Mouse (Mus musculus): Measurements from ENCODE around the gene Kalrn.
"Not testable (repeated sequence)": the region's sequence is repeated elsewhere in the genome, so short reads cannot be mapped to it uniquely, and the experiment has no call there.

The Kalrn gene

DNA sequence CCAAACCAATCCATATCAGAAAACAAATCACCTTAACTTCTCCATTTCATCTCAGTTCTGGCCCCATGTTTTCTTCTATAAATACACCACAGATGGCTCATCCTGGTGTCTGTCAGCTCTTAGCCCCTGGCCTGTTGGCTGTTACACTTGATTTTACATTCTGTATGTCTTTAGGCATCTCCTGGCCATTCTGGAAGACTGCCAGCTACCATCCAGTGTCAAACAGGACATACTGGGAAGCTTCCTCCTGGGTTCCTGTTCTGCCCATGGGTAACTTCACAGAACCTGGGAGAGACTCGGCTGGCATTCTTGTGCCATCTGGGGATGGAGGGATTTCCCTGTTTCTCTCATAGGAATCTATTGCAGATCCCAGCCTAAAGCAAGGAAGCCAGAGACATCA is 261.8 kb downstream of the Kalrn start:
- DNase-seq (ENCODE audit: low spot score) = no peak

DNA sequence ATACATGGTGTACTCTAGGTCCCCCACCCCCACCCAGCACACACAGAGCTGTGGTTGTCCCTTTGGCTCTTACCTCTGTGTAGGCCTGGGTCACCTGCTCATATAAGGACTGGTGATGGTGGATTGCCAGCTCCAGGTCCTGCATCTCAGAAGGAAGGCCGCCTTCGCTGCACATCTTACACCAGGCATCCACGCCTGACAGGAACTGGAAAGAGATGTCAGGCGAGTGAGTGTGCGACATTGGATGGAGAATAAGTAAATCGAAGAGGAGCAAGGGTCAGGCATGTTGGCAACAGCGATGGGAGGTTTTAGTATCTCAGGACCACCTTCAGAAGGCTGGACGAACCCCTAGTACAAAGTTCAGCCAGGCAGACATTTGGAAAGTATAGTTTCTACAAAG is 263.0 kb downstream of the Kalrn start:
- DNase-seq (ENCODE audit: low spot score) = no peak

DNA sequence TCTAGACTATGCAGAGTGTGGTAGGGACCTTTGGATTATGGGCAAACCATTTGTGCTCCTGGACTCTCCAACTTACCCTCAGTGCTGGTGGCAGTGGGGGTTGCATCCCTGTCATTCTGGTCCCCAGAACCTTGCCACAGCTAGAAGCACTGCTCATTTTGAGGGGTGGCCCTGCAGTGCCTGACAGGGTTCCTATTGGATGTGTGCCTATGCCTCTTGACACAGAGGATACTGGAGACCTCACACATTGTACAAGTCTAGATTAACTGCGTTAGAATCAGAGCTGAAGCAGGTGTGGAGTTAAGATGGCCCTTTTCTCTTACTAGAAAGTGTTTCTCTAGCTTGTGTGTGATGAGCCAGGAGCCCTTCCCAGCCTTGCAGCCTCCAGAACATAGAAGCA is 265.0 kb downstream of the Kalrn start:
- DNase-seq (ENCODE audit: low spot score) = no peak

DNA sequence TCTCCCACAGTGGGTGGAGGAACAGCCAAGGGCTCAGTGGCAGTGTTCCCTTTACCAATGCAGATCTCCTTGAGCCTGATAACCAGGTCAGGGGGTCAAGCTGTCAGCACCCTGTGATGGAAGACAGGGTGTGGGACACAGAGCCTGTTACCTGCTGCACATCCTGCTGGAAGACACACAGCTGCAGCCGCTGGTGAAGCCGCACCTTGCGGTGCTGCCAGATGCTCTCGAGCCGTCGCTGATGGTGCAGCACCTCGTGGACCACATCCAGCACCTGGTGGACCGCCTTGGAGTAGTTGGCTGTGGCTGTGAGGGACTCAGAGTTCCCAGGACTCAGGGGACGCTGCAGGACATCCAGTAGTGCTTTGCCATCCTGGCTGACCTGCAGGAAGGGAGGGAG is 265.9 kb downstream of the Kalrn start:
- no peak for DNase-seq (ENCODE audit: low spot score)

DNA sequence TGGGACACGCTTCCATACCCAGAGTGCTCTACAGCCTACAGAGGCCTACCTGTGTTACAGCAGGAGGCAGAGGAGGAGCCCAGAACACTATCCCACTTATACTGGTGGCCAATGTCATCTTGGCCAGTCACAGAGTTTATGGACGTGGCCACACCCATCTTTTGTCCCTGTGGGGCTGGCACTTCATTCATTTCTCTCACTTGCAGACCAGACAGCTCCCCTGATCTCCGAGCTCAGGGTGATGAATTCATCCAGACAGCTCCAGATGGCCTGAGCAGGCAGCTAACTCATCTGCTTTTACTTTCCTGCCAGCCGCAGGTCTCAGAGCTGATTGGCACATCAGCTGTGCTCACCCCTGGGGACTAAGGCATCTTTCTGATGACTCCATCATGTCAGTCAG is 267.7 kb downstream of the Kalrn start:
- DNase-seq (ENCODE audit: low spot score) = no peak

DNA sequence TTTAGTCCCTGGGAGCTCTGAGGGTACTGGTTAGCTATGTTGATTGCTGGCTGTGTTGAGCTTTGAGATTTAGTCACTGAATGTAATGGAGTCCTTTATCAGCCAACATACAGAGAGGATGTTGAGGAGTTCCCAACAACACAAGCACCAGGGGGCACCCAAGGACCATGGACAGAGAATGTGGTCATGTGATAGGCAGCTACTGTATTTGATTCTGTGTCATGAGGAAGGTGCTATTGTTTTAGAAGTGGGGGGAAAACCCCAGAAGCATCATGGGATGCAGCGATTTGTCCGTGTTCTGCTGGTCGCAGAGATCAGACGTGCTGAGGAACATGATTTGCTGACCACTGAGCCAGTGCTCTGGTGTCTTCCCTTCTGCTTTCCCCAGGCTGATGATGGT is 269.5 kb downstream of the Kalrn start:
- not testable (repeated sequence) for DNase-seq (ENCODE audit: low spot score)

DNA sequence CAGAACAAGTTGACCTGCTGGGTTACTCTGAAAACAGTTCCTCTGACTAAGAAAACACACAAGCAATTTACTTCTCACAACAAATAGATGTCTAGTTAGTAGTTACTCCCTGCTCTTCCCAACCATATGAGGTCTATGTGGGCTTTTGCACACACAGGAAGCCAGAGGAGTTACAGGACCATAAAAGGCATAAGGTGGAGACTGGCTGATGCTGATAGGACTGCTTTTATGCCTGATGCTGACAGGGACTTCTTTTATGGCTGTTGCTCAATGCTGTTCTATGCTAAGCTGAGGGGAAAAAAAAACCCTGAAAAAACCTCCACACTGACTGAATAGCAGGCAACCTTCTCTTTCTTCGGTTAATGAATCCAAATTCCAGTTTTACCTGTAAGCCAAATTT is 270.8 kb downstream of the Kalrn start:
- DNase-seq (ENCODE audit: low spot score) = no peak

DNA sequence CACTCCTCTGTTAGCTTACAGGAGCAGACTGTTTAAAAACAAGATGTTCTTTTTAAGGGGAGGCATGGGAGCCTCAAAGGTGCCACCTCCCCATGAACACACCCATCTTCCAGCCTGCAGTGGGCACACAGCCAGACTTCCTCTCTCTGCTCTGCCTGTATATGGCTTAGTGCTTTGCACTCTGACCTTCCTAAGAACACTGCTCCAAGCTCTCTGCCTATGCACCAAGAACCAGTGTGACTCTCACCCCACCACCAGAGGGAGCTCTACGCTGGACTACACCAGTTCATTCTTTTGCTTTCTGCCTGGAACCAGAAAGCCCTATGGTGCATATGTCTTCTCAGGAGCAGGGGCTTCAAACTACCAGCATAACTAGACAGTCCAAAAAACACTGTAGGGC is 271.3 kb downstream of the Kalrn start:
- DNase-seq (ENCODE audit: low spot score) = peak; percentile 3

DNA sequence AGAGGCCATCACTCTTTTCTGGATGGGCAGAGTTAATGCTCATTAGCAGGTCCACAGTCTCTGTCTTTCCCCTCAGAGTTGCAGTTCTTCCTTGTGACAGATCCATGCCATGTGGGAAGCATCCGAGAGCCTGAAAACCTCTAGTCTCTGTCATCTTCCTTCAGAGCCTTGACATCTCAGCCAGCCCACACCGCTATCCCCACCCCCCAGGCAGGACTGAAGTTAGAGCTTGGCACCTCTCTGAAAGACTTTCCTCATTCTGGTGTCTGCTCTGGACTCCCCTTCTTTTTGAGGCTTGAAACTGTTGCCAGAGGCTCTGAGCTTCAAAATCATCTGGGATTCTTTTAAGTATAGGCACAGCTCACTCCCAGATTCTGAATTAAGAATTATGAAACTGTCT is 274.1 kb downstream of the Kalrn start:
- no peak for DNase-seq (ENCODE audit: low spot score)

DNA sequence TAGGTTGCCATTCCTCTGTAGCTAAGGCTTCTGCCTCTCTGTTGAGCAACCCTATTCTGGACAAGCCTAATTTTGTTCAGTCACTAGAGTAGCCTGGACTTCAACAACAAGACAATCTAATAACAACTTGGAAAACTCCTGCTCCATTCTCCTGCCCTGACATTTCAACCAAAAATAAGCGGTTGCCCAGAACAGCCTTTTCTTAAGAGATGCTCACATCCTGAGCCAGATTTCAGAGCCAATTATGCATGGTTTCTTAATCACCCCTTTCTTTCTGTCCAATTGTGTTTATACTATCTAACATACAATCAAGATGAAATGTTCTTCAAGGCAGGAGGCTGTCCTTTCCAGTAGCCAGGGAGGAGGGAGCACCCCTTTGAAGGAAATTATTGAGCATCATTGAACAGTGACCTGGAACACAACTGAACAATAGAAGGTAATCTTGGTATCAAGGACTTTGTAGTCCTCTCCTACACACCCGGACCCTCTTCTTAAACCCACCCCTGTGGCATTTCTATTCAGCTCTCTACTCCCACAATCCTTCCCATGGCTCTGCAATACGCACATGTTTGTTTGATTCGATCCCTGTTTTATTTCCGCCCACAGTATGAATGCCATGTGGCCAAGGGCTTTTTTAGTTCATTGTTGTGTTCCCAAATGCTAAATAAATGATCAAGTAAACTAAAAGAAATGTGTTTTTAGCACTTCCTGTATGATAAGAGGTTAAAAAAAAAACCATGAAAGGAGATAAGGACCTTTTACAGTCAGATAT is 275.2 kb downstream of the Kalrn start:
- no peak for DNase-seq (ENCODE audit: low spot score)

DNA sequence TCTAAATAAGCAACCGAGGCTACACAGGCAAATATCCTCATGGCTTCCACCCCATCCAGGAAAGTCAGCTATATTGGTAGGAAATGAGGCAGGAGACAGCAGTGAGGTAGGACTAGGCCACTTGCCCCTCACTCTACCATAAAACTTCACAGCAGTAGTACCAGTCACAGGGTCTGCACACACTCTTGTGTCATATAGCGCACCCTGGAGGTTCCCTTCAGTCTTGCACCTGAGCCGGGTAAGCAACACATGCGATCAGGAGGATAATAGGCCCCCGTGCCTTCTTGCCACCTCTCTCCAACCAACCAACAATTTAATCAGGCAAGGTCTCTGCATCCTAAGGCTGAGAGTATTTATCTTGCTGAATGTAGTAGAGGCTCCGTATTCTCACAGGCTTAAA is 278.8 kb downstream of the Kalrn start:
- DNase-seq (ENCODE audit: low spot score) = peak; percentile 5

DNA sequence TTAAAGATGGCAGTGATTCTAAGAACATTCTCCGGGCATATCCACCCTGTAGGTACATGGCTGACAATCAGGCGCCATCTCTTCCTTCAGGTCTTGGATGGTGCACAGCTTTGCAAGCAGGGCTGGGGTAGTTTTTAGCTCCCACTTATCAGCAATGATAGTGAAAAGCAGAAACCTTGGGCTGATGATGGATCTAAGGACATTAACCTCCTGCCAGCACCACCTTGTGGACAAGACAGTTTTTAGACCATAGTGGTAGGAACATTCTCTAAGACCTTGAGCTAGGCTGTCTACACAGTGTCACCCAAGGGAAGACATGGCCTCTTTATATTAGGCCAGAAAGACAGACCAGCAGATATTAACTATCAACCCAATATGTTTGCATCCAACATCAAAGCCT is 279.7 kb downstream of the Kalrn start:
- no peak for DNase-seq (ENCODE audit: low spot score)

DNA sequence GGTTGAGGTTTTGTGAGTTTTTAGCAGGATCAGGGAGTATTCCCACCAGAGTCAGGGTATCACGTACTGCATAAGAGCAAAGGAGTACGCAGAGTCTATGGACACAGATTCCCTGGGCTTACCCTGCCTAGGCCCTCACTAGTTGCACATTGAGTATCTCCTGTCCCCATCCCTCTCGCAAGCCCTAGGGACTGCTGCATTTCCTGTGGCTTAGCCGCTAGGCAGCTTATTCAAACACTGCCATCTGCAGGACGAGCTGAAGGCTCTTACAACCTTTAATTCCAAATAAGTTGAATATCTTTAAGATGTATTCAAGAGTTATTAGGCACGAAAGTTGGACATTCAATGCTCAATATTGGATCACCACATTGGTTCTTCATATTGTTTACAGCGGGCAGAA is 283.7 kb downstream of the Kalrn start:
- DNase-seq (ENCODE audit: low spot score) = no peak

DNA sequence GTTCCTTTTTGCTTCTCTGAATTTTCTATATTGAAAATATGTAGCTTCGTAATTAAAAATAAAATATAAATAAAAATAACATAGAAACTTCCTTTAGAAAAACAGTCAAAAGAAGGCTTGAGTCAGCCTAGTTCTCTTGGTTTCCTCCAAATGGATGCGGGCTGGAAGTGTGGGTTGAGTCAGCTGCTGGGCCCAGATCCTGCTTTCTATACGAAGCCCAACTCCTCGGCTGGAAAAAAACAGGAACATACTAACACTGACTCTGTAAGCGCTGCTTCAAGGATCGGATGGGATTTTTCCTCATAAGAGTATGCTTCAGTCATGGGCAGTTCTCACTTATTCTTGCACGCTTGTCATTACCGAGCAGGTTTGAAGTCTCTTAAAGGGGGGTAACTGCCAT is 291.3 kb downstream of the Kalrn start:
- no peak for DNase-seq (ENCODE audit: low spot score)

DNA sequence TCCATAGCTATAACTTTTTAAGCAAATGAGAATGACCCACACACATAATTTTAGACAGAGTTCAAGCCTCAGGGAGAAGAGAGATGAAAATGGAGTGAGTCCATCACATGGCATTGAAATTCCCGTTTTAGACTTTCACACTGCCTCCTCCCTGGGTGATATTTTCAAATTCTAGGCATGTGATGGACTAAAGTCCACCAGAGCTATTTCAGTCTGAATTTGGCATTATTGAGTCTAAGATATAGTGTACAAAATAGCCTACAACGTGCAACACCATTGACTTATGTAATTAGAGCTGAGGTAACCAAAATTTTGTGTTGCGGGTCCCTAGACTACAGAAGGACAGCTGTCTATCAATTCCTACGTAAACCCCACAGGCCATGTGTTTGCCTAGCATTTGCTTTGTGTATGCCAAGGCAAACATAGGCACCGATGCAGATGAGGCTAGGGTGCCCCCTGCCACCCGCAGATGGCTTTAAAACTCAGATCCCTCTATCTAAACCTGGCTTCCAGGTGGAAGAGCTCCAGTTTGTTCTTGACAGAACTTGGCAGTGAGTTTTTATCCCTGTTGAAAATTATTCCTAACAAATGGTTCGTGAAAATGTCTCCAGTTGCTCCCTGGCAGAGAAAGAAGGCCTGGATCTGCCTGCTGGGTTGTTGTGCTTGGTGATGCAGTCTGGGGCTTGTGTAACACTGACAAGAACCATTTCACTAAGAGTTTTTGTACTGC is 293.5 kb downstream of the Kalrn start:
- DNase-seq (ENCODE audit: low spot score) = no peak

DNA sequence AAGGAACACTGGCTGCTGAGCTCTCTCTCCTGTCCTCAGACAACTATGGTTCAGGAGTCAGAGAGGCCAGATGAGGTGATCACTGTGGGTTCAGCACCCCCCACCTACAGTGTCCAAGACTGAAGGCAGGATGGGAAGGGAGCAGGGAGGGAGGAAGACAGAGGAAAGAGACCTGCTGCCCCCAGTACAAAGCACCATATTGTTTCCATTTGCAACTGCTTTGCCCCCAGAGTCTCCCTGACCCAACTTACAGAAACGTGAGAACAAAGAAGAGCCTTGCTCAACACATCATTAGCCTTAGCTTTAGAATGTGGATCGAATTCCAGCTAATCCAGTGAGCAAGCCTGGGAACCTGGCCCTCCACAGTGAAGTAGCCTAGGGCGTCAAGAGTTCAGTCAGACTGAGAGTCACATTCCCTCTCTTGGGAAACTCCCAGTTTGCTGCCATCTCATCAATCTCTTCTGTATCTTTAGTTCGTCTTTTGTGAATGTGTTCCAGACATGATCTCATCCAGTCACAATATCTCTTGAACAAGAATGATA is 295.0 kb downstream of the Kalrn start:
- no peak for DNase-seq (ENCODE audit: low spot score)

DNA sequence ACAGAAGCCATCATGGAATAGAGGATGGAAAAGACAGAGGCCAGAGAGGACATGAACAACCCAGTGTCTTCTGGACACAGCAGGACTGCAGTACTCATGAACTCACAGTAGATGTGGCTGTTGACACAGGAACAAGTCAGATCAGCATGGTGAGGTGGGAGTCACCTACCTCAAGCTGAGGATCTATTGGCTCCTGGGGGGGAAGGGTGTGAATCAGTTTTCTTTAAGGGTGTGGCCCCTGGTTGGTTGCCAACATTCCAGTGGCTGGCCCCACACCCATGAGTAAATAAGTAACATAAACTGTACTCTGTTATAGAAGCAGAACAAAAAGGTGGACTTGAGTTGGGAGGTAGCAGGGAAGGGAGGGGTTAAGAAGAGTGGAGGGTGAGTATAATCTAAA is 298.7 kb downstream of the Kalrn start:
- no peak for DNase-seq (ENCODE audit: low spot score)

DNA sequence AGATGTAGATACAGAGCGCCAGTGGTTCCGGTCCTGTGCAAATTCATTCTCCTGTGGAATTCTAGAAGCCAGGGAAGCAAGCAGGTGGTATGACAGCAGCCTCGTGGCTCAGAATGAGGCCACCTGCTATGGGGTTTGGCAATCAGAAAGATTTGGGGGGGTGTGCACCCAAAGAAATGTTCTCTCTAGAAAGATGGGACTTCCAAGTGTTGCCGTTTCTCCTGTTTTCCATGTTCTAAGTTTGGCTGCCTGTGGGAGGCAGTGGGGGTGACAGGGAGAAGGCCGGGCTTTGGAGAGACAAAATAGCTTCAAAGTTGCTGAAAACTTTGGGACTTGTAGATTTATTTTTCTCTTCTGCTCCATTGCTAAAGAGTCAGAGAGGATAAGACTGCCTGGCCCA is 301.9 kb downstream of the Kalrn start:
- no peak for DNase-seq (ENCODE audit: low spot score)

DNA sequence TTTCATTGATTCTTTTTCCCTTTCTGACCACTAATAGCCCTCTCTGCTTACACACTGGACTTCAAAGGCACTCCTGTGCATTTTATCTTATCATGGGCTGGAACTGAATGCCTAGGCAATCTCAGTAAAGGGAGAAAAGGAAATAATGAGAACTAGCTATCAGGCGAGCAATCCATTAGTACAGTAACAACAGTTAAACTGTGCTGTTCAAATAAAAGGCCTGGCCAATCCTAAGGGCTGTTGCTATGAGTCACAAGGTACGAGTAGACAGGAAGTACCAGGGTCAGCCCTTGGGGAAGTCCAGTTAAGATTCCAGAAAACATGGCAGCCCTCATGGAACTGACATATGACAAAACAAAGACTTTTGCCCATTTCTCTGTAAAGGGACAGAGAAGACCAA is 302.7 kb downstream of the Kalrn start:
- DNase-seq (ENCODE audit: low spot score) = no peak

DNA sequence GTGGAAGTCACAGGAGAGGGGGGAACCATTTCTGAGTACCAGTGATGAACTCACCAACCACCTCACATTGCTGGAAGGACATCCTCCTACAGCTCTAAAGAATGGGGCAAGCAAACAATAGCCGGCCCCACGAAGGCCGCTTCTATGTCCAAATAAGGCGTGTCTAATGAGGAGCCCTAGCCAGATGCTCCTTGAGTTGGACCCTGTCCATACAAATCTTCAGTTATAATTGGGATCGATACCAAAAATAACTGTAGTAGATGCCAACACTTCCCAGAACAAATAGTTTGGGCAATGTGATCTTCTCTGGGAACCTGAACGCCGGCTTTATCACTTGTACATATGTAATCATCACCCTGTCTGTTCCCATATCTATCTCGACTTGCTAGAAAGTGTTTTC is 303.7 kb downstream of the Kalrn start:
- no peak for DNase-seq (ENCODE audit: low spot score)

DNA sequence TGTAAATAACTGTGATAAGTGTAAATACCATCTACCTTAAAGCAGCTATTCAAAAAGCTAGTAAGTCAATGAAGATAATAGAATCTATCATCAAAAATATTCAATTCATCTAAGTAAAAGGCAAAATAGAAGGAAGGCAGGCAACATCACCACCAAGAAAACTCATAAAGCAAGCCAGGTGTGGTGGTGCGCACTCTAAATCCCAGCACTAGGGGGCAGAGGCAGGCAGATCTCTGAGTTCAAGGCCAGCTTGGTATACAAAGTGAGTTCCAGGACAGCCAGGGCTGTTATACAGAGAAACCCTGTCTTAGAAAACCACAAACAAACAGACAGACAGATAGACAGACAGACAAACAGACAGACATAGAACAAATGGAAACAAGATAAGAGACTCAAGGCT is 305.6 kb downstream of the Kalrn start:
- DNase-seq (ENCODE audit: low spot score) = no peak

DNA sequence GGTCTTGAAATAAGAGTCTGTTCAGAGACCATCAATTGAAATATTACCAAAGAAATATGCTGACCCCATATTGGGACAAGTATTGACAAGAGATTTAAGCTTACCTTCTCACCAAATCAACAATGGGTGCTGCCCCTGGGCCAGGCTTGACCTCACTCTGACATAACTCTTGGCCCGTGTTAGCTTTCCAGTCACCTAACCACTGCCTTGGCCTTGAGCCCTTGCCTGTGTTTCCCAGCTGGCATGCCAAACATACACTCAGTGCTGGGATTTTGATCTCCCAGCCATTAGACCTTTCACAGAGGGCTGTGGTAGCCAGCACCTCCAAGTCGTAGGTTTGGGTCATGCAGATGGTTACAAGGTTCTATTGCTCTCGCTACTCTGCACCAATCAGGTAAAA is 308.7 kb downstream of the Kalrn start:
- DNase-seq (ENCODE audit: low spot score) = no peak

DNA sequence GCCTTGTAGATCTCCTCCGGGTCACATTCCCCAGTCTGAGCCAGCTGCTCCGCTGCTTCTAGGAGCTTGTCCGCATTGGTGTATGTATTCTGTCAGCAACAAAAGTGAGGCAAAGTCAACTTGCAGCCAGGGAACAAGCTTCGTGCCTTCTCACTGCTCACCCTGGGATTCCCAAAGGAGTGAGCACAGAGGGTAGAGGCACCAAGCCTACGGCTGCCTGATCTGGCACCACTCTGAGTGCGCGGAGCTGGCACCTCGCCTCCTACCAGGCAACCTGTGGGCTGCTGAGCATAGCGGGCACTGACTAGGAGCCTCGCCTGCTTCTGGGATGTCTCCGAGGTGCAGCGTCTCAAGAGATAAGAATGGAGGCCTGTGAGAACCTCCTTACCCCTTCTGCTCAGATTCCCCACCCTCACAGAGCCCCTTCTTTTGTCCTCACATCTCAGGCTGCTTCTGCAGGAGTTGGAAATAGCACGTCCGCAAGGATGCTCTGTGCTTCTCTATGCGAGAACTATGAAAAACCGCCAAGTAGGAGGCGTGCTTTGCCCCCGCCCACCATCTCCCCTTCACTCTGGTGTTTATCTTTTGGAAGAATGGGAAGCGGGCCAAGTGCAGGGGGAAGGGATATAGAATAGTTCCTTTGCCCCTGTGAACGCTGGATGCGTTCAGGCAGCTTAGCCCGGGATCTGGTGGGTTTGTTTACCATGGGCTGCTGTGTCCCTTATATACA is 310.4 kb downstream of the Kalrn start:
- no peak for DNase-seq (ENCODE audit: low spot score)
